Mouse (Mus musculus) intestine, embryonic 16.5 days (tissue): ENCODE data around the gene Prps1l3. TPM values are rescaled to one million over a fixed set of nuclear protein-coding genes. Genes with fewer than 3 reads are reported as not detected.

Experiments
- ATAC-seq: fragments of 200-750 bp; cut with Nextera tagmentation; 2 replicates; pipeline ENCODE4 v1.8.0; 2017; ENCODE audit warnings: moderate TSS enrichment, moderate library complexity
- H3K27ac ChIP-seq: fragments of 300-500 bp; sonication (generic); 2 replicates; pipeline ENCODE4 v1.5.1; 2014; ENCODE audit warnings: mild to moderate bottlenecking, low read length
- H3K27me3 ChIP-seq: fragments of 300-500 bp; sonication (generic); replicated peaks from 2 replicates; pipeline ENCODE4 v1.6.1; 2014; ENCODE audit warnings: low read length, control low read depth, mixed read lengths; ENCODE audit not compliant: control insufficient read depth, insufficient read depth
- H3K36me3 ChIP-seq: fragments of 300-500 bp; sonication (generic); 2 replicates; pipeline ENCODE4 v1.6.1; 2014; ENCODE audit warnings: low read length, control low read depth; ENCODE audit not compliant: control insufficient read depth, insufficient read depth
- H3K4me1 ChIP-seq: fragments of 300-500 bp; sonication (generic); 2 replicates; pipeline ENCODE4 v1.6.1; 2014; ENCODE audit warnings: low read length, control low read depth, mixed read lengths; ENCODE audit not compliant: control insufficient read depth, insufficient read depth
- H3K4me2 ChIP-seq: fragments of 300-500 bp; sonication (generic); 2 replicates; pipeline ENCODE4 v1.6.1; 2014; ENCODE audit warnings: low read depth, low read length, control low read depth
- H3K4me3 ChIP-seq: fragments of 300-500 bp; sonication (generic); 2 replicates; pipeline ENCODE4 v1.5.1; 2014; ENCODE audit warnings: mild to moderate bottlenecking, low read length
- H3K9ac ChIP-seq: fragments of 300-500 bp; sonication (generic); 2 replicates; pipeline ENCODE4 v1.6.1; 2014; ENCODE audit warnings: low read depth, low read length
- H3K9me3 ChIP-seq: fragments of 300-500 bp; sonication (generic); 2 replicates; pipeline ENCODE4 v1.6.1; 2016; ENCODE audit warnings: low read length, control low read depth; ENCODE audit not compliant: control insufficient read depth
- WGBS: fragments of 180-500 bp; shearing (Covaris S2); extraction: QIAGEN DNeasy Blood & Tissue Kit; methylation state at CpG from one replicate; pipeline ENCODE4 v1.1.7; 2014; 5-methylcytosine and 5-hydroxymethylcytosine counted together
- polyA plus RNA-seq: library from polyadenylated mRNA; unstranded; fragments of >200 nt; fragmentation: Nextera tagmentation; extraction: Ambion mirVana; gene quantifications from 2 replicates; pipeline ENCODE4 v1.2.1, GENCODE M21; 2015

Gene Prps1l3
- 54.2 and 59.2 TPM in 2 replicates for polyA plus RNA-seq

DNA sequence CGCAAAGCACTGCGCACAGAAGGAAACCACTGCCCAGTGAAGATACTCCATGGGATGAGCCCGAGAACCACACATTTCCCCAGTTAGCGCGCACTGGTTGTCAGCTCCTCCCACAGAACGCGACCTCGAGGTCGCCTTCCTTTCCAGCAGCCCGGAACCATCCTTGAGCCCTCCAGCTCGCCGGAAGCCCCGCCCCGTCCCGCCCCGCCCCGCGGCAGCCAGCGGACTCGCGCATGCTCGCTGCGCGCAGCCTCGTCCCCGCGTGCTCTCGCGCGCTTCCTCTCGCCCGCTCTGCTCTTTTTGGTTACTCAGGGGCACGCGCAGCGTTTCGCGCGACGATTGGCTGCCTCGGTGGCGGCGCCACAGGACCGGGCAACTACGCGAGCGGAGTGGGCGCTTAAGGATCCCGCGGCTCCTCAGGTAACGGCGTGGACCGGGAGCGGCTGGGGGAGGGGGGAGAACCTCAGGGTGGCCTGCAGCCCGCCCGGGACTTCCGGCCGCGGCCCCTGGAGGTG is at the start of gene Prps1l3, which contains the start of gene Mipol1:
Prps1l3 (plus strand) TSS at position 221 of the 515 bp plus-strand sequence.
Mipol1 (plus strand) TSS at position 236 of the 515 bp plus-strand sequence.
- peak within 1 kb of the TSS; percentile 83 for H3K4me3 ChIP-seq
- under 1% methylated on average over 58 of the region's 58 CpGs for WGBS
- H3K27me3 ChIP-seq, result no peaks in the 10 kb centered on the region
- no peaks in the 10 kb centered on the region for H3K9me3 ChIP-seq
- H3K36me3 ChIP-seq, result no peaks in the 10 kb centered on the region
- H3K4me2 ChIP-seq, result peak within 1 kb of the TSS; percentile 63
- peak within 1 kb of the TSS; percentile 94 for H3K9ac ChIP-seq
- peak within 1 kb of the TSS; percentile 90 for H3K27ac ChIP-seq
- peak; percentile 99 for ATAC-seq
- peaks cover 11% of the 10 kb centered on the region for H3K4me1 ChIP-seq

GRCm38 (mm10) chr12:57184401-57185147 is 45.6 kb upstream of the Prps1l3 start:
- WGBS, result 59% methylated on average over 2 of the region's 2 CpGs
- no peaks in the 10 kb centered on the region for H3K9me3 ChIP-seq
- peaks cover 4% of the 10 kb centered on the region; the same call in 1 of the 2 replicates for H3K27me3 ChIP-seq
- H3K36me3 ChIP-seq, result no peaks in the 10 kb centered on the region
- no peak overlapping the region for H3K4me2 ChIP-seq
- ATAC-seq, result no peak
- no peak overlapping the region for H3K27ac ChIP-seq
- no peak overlapping the region for H3K9ac ChIP-seq
- no peak overlapping the region for H3K4me3 ChIP-seq
- no peaks in the 10 kb centered on the region for H3K4me1 ChIP-seq

GRCm38 (mm10) chr12:57185475-57185874 is 44.7 kb upstream of the Prps1l3 start:
- H3K9me3 ChIP-seq, result no peaks in the 10 kb centered on the region
- WGBS, result 0% methylated on average over 1 of the region's 1 CpGs
- peaks cover 4% of the 10 kb centered on the region; the same call in 1 of the 2 replicates for H3K27me3 ChIP-seq
- no peak overlapping the region for H3K4me3 ChIP-seq
- no peaks in the 10 kb centered on the region for H3K4me1 ChIP-seq
- H3K9ac ChIP-seq, result no peak overlapping the region
- H3K4me2 ChIP-seq, result no peak overlapping the region
- no peaks in the 10 kb centered on the region for H3K36me3 ChIP-seq
- ATAC-seq, result no peak
- no peak overlapping the region for H3K27ac ChIP-seq

DNA sequence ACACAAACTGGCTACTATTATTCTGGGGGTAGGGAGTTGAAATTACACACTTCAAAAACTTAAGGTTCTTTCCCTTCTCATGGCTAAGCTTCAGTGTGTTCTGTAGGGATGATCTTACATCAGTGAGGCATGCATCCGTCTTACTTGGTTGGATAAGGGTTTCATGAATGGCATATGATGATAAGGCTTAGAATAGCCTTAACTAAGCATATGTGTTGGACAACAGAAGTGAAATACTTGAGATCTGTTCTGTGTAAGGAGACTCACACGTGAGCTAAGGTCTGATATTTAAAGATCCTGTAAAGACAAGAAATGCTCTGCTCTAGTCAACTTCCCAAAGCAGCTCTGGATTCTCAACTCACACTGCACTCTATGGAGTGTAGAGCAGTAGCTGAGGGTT is 44.1 kb upstream of the Prps1l3 start:
- H3K9ac ChIP-seq, result no peak overlapping the region
- no peaks in the 10 kb centered on the region for H3K9me3 ChIP-seq
- H3K36me3 ChIP-seq, result no peaks in the 10 kb centered on the region
- H3K4me3 ChIP-seq, result no peak overlapping the region
- H3K27ac ChIP-seq, result no peak overlapping the region
- no peak for ATAC-seq
- WGBS, result 71% methylated on average over 2 of the region's 2 CpGs
- no peak overlapping the region for H3K4me2 ChIP-seq
- no peaks in the 10 kb centered on the region for H3K4me1 ChIP-seq
- H3K27me3 ChIP-seq, result peaks cover 6% of the 10 kb centered on the region; the same call in 1 of the 2 replicates

DNA sequence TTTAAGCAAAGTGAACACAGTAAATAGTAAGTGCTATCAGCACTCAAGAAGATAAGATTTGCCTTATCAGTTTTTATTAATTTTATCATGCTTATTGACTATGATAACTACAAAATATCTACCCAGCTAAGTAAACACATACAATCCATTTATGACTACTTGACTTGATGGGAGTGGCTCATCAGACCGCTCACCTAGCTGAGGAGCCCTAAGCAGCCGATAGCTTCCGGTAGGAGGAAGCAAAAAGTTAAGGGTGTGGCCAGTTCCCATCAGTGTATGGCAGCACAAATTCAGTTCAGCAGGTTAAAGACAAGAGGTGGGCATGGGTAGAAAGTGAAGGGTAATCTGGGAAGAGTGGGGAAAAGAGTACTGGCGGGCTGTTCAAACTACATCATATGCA is 43.2 kb upstream of the Prps1l3 start:
- Histone ChIP-seq H3K27me3 (peaks cover 6% of the 10 kb centered on the region; the same call in 1 of the 2 replicates), H3K9me3 (no peaks in the 10 kb centered on the region), H3K9ac (no peak overlapping the region), H3K4me2 (no peak overlapping the region), H3K4me3 (no peak overlapping the region), H3K36me3 (no peaks in the 10 kb centered on the region), H3K4me1 (no peaks in the 10 kb centered on the region), H3K27ac (no peak overlapping the region)
- peak; percentile 89 for ATAC-seq
- 67% methylated on average over 4 of the region's 4 CpGs for WGBS

DNA sequence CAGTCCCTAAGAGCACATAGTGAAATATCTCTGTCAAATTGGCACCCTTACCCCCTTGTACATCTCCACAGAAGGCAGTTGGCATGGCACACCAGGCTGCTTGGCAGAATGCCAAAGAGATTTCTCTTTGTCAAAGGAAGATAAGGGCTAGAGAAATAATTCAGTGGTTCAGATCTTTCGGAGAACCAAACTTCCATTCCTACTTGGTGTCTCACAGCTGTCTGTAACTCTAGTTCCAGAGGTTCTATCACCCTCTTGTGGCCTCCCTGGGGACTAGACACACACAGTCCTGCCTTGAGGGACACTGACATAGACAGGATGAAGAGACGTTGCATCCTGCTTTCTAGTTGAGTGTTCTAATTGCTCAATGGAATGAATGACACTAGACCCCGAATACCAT is 35.6 kb upstream of the Prps1l3 start:
- H3K9me3 ChIP-seq, result no peaks in the 10 kb centered on the region
- no peak overlapping the region for H3K4me3 ChIP-seq
- H3K9ac ChIP-seq, result no peak overlapping the region
- H3K36me3 ChIP-seq, result no peaks in the 10 kb centered on the region
- H3K27ac ChIP-seq, result no peak overlapping the region
- WGBS, result 27% methylated on average over 3 of the region's 3 CpGs
- peaks cover 4% of the 10 kb centered on the region; the same call in 1 of the 2 replicates for H3K4me1 ChIP-seq
- H3K27me3 ChIP-seq, result peaks cover 9% of the 10 kb centered on the region; the same call in 1 of the 2 replicates
- ATAC-seq, result peak; percentile 65
- H3K4me2 ChIP-seq, result no peak overlapping the region

- WGBS, result 15% methylated on average over 8 of the region's 8 CpGs
- H3K4me1 ChIP-seq, result peaks cover 4% of the 10 kb centered on the region; the same call in 1 of the 2 replicates
- no peaks in the 10 kb centered on the region for H3K36me3 ChIP-seq
- peaks cover 7% of the 10 kb centered on the region; the same call in 1 of the 2 replicates for H3K27me3 ChIP-seq
- H3K4me3 ChIP-seq, result peak overlapping the region; percentile 59
- peak overlapping the region; percentile 66 for H3K9ac ChIP-seq
- no peak for ATAC-seq
- H3K4me2 ChIP-seq, result peak overlapping the region; percentile 94
- H3K27ac ChIP-seq, result no peak overlapping the region
- H3K9me3 ChIP-seq, result no peaks in the 10 kb centered on the region
Measured at GRCm38 (mm10) chr12:57196286-57196607, 34.0 kb upstream of the Prps1l3 start.

GRCm38 (mm10) chr12:57196608-57197362 is 33.4 kb upstream of the Prps1l3 start:
- Histone ChIP-seq H3K9ac (peak overlapping the region; percentile 66), H3K27ac (no peak overlapping the region), H3K36me3 (no peaks in the 10 kb centered on the region), H3K27me3 (peaks cover 9% of the 10 kb centered on the region; the same call in 1 of the 2 replicates), H3K4me1 (peaks cover 4% of the 10 kb centered on the region; the same call in 1 of the 2 replicates), H3K9me3 (no peaks in the 10 kb centered on the region), H3K4me2 (peak overlapping the region; percentile 94), H3K4me3 (peak overlapping the region; percentile 59)
- WGBS, result 3% methylated on average over 59 of the region's 59 CpGs
- peak; percentile 87 for ATAC-seq
